Mouse (Mus musculus) bone marrow, adult 2 months (tissue): Measurements from ENCODE around the gene BC016579. TPM values are rescaled to one million over a fixed set of nuclear protein-coding genes. Genes with fewer than 3 reads are reported as not detected.

Experiments used
- H3K27ac ChIP-seq: fragments of 200-500 bp; 2 replicates; pipeline ENCODE4 v1.5.1; 2012; ENCODE audit warnings: low read depth, mild to moderate bottlenecking, control low read depth, inconsistent platforms, low read length; ENCODE audit not compliant: control insufficient read depth, poor library complexity, insufficient read depth
- H3K4me1 ChIP-seq: fragments of 200-500 bp; 2 replicates; pipeline ENCODE4 v1.6.1; 2011; ENCODE audit warnings: low read length; ENCODE audit not compliant: control insufficient read depth, insufficient read depth
- H3K4me3 ChIP-seq: fragments of 200-500 bp; replicated peaks from 2 replicates; pipeline ENCODE3; 2011; ENCODE audit warnings: mild to moderate bottlenecking, low read depth, low read length, control low read depth; ENCODE audit not compliant: control insufficient read depth
- CTCF ChIP-seq: fragments of 200-500 bp; IDR thresholded peaks from 2 replicates; pipeline ENCODE4 v1.5.1; 2011; ENCODE audit warnings: low read length, control low read depth; ENCODE audit not compliant: control insufficient read depth, insufficient read depth
- POLR2A ChIP-seq: fragments of 200-500 bp; IDR thresholded peaks from 2 replicates; pipeline ENCODE4 v1.6.1; 2011; ENCODE audit warnings: low read depth, mild to moderate bottlenecking, control low read depth, low read length, borderline replicate concordance; ENCODE audit not compliant: control insufficient read depth
- WGBS: fragments of 180-500 bp; shearing (Covaris S2); methylation state at CpG from one replicate; pipeline ENCODE4 v1.1.7; 2018; 5-methylcytosine and 5-hydroxymethylcytosine counted together
- polyA plus RNA-seq: library from polyadenylated mRNA; stranded (reverse); fragments of >200 nt; gene quantifications from 2 replicates; pipeline ENCODE4 v1.2.4, GENCODE M21; 2011; ENCODE audit warnings: low replicate concordance; ENCODE audit not compliant: missing spikeins, insufficient read depth, insufficient read length

BC016579 gene
- polyA plus RNA-seq, 1 experiment, result 1.4 TPM

- TF ChIP-seq POLR2A, result no peak
- no peak for TF ChIP-seq CTCF
Measured at GRCm38 (mm10) chr16:45635826-45636225, 18.0 kb downstream of the BC016579 start.

DNA sequence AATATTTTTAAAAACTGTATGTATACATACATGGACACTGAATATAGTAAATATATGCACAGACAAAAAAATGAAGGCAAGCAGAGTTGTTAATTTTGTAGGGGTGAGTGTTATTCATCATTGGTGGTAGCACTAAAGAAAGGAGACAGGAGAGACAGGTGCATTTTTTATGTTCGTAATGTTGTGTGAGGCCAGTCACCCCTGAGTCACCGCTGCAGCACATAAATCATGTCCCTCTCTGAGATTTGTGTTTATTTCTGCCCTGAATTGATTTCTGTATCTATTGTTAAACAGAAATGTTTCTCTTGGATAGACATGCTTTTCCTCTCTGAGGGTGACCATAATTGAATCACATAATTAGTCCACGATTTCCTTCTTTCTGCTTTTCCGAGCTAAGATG, 21.4 kb downstream of the BC016579 start:
- TF ChIP-seq POLR2A, result no peak
- TF ChIP-seq CTCF, result no peak
- no peaks in the 10 kb centered on the region for H3K4me1 ChIP-seq
- H3K4me3 ChIP-seq, result no peak overlapping the region
- 79% methylated on average over 4 of the region's 4 CpGs for WGBS
- H3K27ac ChIP-seq, result no peak overlapping the region

More at GRCm38 (mm10) chr16:45635826-45636225, 18.0 kb downstream of the BC016579 start:
- WGBS, result 77% methylated on average over 2 of the region's 2 CpGs
- Histone ChIP-seq H3K27ac (no peak overlapping the region), H3K4me1 (no peaks in the 10 kb centered on the region), H3K4me3 (no peak overlapping the region)

- Histone ChIP-seq H3K4me1 (no peaks in the 10 kb centered on the region), H3K4me3 (no peak overlapping the region), H3K27ac (no peak overlapping the region)
- peak; percentile 64 for TF ChIP-seq CTCF
- TF ChIP-seq POLR2A, result no peak
- 55% methylated on average over 5 of the region's 5 CpGs for WGBS
Measured at GRCm38 (mm10) chr16:45630347-45630960, 23.4 kb downstream of the BC016579 start.

DNA sequence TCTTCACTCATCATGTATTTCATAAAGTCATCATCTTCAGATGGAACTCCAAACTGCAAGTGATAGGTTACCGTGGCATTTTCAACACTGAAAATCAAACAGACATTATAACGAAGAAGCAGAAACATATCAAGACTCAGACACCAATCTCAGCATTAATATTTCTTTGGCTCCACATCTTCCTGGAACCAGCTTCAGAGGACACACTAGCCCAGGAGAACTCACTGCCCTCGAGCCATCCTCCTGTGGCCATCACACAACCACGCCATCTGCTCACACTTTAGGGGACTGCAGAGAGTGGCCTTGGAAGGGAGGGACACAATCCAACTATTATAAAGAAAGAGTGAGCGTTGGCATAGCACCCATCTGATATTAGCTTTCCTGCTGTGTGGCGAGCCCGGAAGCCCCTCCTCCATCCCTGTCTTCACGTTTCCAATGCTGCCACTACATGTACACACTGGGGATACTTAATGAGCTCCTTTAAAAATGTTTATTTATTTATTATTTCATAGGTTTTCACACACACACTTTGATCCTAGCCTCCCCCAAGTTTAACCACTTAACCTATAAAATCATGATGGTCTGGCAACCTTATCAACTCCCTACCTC, 24.3 kb downstream of the BC016579 start:
- TF ChIP-seq CTCF (no peak), POLR2A (no peak)
- no peak overlapping the region for H3K4me3 ChIP-seq
- no peaks in the 10 kb centered on the region for H3K4me1 ChIP-seq
- WGBS, result 78% methylated on average over 8 of the region's 8 CpGs
- H3K27ac ChIP-seq, result no peak overlapping the region

GRCm38 (mm10) chr16:45625342-45625741, 28.5 kb downstream of the BC016579 start:
- 54% methylated on average over 2 of the region's 2 CpGs for WGBS
- Histone ChIP-seq H3K4me3 (no peak overlapping the region), H3K27ac (no peak overlapping the region), H3K4me1 (no peaks in the 10 kb centered on the region)
- no peak for TF ChIP-seq POLR2A
- no peak for TF ChIP-seq CTCF

DNA sequence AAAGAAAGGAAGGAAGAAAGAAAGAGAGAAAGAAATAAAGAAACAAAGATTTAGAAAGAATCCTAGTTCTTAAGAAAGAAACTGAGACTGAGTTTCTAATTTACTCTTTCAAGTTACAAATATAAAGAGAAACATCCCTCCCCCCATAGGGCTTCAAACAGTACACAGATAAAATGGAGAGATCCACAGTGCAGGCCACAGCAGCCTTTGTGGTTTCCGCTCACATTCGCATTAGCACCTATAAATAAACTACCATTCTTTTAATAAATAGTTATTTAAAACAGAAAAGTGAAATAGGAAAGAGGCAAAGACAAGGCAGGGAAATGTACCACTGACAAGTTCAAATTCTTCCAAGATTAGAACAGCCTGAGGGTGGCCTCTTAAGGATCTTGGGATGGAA, 29.1 kb downstream of the BC016579 start:
- Histone ChIP-seq H3K4me1 (no peaks in the 10 kb centered on the region), H3K4me3 (no peak overlapping the region), H3K27ac (no peak overlapping the region)
- no peak for TF ChIP-seq POLR2A
- TF ChIP-seq CTCF, result no peak
- WGBS, result 29% methylated on average over 2 of the region's 2 CpGs

- Histone ChIP-seq H3K27ac (no peak overlapping the region), H3K4me1 (no peaks in the 10 kb centered on the region), H3K4me3 (no peak overlapping the region)
- TF ChIP-seq POLR2A (no peak), CTCF (no peak)
- 26% methylated on average over 4 of the region's 4 CpGs for WGBS
Measured at GRCm38 (mm10) chr16:45623230-45623629, 30.6 kb downstream of the BC016579 start.

- Histone ChIP-seq H3K27ac (no peak overlapping the region), H3K4me1 (no peaks in the 10 kb centered on the region), H3K4me3 (no peak overlapping the region)
- WGBS, result 60% methylated on average over 8 of the region's 8 CpGs
- TF ChIP-seq CTCF (no peak), POLR2A (no peak)
Measured at GRCm38 (mm10) chr16:45619751-45620375, 34.0 kb downstream of the BC016579 start.
